Mouse (Mus musculus): Measurements from ENCODE around the gene Srbd1. TPM values are rescaled to one million over a fixed set of nuclear protein-coding genes. Genes with fewer than 3 reads are reported as not detected.

The Srbd1 gene
- polyA plus RNA-seq, 1 experiment from 2014 or later: 4.0 TPM

DNA sequence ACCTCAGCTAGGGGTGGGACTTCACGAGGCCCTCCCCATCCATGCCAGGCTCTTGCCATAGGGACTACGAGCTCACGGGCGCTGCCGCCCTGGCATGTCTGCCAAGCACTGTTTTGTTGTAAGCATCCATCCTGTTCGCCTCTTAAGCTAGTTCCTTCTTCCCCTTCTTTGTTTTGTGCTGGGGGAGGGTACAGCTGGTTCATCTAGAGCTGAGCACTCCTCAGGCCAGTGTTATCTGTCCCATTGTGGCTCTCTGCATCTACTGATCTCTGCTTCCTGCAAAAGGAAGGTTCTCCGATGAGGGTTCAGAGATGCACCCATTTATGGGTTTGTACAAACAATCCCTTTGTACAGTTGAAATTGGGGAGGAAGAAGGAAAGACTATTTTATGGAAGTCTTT is 31.7 kb upstream of the Srbd1 start:
- H3K4me1 ChIP-seq (ENCODE audit: insufficient read depth, low read depth, low read length): no peaks in the 10 kb centered on the region
- no peaks in the 10 kb centered on the region for H3K36me3 ChIP-seq (ENCODE audit: insufficient read depth, low read length)
- H3K9me3 ChIP-seq (ENCODE audit: low read length): no peaks in the 10 kb centered on the region
- TF ChIP-seq EP300 (IDR thresholded peaks at IDR 0.05) (no peak), CTCF (IDR thresholded peaks at IDR 0.05) (no peak)
- no peak overlapping the region for H3K27ac ChIP-seq (ENCODE audit: low read length)
- 73% methylated on average over 7 of the region's 7 CpGs for WGBS
- ATAC-seq (no peak), DNase-seq (ENCODE audit: low spot score) (no peak)
- no peak overlapping the region for H3K4me3 ChIP-seq (ENCODE audit: low read depth, low read length)
- H3K27me3 ChIP-seq (replicated peaks; ENCODE audit: insufficient read depth, low read length): no peaks in the 10 kb centered on the region
- no peak overlapping the region for H3K4me2 ChIP-seq (replicated peaks; ENCODE audit: low read depth, low read length)
- H3K9ac ChIP-seq (replicated peaks; ENCODE audit: low read depth): no peak overlapping the region

DNA sequence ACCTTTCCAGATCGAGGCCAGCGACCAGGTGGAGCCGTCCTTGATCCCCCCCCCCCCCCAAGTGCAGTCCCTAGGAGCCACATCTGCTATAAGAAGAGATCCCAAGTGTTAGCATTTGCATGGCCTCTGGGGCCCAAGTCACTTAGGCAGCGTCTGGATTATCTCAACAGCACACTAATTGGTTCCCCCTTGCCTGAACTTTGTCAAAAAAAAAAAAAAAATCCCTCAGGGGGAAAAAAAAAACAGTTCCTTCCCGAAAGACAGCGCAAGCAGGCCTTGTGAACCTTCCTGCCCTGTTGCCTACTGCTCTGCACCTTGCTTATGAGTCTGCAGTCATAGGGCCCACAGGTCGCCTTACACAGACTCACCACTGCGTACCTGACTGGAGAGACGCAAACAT is 30.5 kb upstream of the Srbd1 start:
- no peak for DNase-seq (ENCODE audit: low spot score)
- no peaks in the 10 kb centered on the region for H3K27me3 ChIP-seq (replicated peaks; ENCODE audit: insufficient read depth, low read length)

DNA sequence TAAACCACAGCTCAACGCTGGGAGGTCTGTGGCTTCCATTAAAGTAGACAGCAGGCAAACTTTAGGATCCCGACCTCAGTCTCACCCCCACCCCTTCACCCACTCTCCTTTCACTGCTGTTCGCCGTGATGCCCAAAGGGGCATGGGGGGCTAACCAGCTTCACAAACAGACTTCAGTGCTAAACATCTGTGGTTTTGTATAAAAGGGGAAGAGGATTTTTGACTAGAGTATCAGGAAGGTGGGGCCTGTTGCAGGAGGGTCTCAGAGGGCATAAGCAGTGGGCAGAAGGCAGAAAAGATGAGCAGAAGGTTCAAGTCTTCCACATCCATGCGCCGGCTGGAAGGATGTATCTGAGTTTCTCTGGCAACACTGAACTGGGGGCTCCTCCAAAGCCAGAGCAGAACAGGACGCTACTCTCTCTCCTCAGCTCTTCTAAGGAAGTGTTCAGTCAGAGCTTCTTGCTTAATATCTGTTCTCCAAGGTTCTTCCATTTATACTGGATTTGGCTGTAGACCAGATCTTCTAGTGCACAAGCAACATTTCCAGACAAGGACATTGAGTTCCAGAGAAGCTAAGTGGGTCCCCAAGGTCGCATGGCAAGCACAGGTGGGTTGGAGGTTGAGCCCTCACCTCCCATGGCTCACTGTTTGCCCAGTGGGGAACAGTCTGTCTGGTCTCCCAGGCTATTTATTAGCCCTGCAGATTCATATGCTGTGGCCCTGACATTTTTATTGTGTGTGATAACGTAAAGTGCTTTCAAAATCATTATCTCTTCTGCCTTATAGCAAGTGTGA is 25.4 kb upstream of the Srbd1 start:
- no peak for ATAC-seq
- 54% methylated on average over 9 of the region's 9 CpGs for WGBS

More for the DNA sequence above, 30.5 kb upstream of the Srbd1 start:
- WGBS: 73% methylated on average over 9 of the region's 9 CpGs
- Histone ChIP-seq H3K4me2 (replicated peaks; ENCODE audit: low read depth, low read length) (no peak overlapping the region), H3K9me3 (ENCODE audit: low read length) (no peaks in the 10 kb centered on the region), H3K36me3 (ENCODE audit: insufficient read depth, low read length) (no peaks in the 10 kb centered on the region), H3K9ac (replicated peaks; ENCODE audit: low read depth) (no peak overlapping the region), H3K4me3 (ENCODE audit: low read depth, low read length) (no peak overlapping the region), H3K27ac (ENCODE audit: low read length) (no peak overlapping the region), H3K4me1 (ENCODE audit: insufficient read depth, low read depth, low read length) (no peaks in the 10 kb centered on the region; the same call in 1 of the 2 replicates)
- TF ChIP-seq EP300 (IDR thresholded peaks at IDR 0.05) (no peak), CTCF (IDR thresholded peaks at IDR 0.05) (no peak)
- ATAC-seq: no peak

DNA sequence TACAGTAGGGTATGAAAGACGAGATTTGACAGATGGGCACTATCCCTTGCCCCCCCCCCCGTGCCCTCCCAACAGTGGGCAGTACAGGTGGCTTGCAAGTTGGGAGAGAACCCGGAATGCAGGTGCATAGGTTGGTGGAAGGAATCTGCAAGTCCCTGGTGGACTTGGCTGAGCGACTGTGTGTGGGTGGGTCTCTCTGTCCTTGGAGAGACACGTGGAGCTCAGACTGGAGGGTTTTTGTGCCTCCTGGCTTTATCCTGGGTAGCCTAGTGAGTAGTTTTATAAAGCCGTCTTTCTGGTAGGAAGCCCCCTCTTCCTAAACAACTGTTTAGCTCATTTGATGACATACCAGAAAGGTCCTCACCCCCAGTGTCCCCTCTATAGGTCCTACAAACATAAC is 24.1 kb upstream of the Srbd1 start:
- TF ChIP-seq EP300 (IDR thresholded peaks at IDR 0.05) (no peak), CTCF (IDR thresholded peaks at IDR 0.05) (no peak)
- Histone ChIP-seq H3K9ac (replicated peaks; ENCODE audit: low read depth) (peak overlapping the region; percentile 90), H3K4me2 (replicated peaks; ENCODE audit: low read depth, low read length) (peak overlapping the region; percentile 92), H3K36me3 (ENCODE audit: insufficient read depth, low read length) (no peaks in the 10 kb centered on the region), H3K4me3 (ENCODE audit: low read depth, low read length) (peak overlapping the region; percentile 90), H3K27me3 (replicated peaks; ENCODE audit: insufficient read depth, low read length) (no peaks in the 10 kb centered on the region), H3K4me1 (ENCODE audit: insufficient read depth, low read depth, low read length) (peaks cover 9% of the 10 kb centered on the region; the same call in 1 of the 2 replicates), H3K27ac (ENCODE audit: low read length) (no peak overlapping the region), H3K9me3 (ENCODE audit: low read length) (no peaks in the 10 kb centered on the region)
- WGBS: 24% methylated on average over 6 of the region's 6 CpGs
- ATAC-seq (no peak), DNase-seq (ENCODE audit: low spot score) (no peak)

More for the DNA sequence above, 25.4 kb upstream of the Srbd1 start:
- Histone ChIP-seq H3K9me3 (ENCODE audit: low read length) (no peaks in the 10 kb centered on the region), H3K4me1 (ENCODE audit: insufficient read depth, low read depth, low read length) (peaks cover 9% of the 10 kb centered on the region; the same call in 1 of the 2 replicates), H3K27ac (ENCODE audit: low read length) (no peak overlapping the region), H3K36me3 (ENCODE audit: insufficient read depth, low read length) (no peaks in the 10 kb centered on the region), H3K4me3 (ENCODE audit: low read depth, low read length) (peak overlapping the region; percentile 90; the same call in 1 of the 2 replicates), H3K27me3 (replicated peaks; ENCODE audit: insufficient read depth, low read length) (no peaks in the 10 kb centered on the region), H3K4me2 (replicated peaks; ENCODE audit: low read depth, low read length) (peak overlapping the region; percentile 92), H3K9ac (replicated peaks; ENCODE audit: low read depth) (no peak overlapping the region)
- TF ChIP-seq CTCF (IDR thresholded peaks at IDR 0.05) (no peak), EP300 (IDR thresholded peaks at IDR 0.05) (no peak)
- DNase-seq (ENCODE audit: low spot score): peak; percentile 80

DNA sequence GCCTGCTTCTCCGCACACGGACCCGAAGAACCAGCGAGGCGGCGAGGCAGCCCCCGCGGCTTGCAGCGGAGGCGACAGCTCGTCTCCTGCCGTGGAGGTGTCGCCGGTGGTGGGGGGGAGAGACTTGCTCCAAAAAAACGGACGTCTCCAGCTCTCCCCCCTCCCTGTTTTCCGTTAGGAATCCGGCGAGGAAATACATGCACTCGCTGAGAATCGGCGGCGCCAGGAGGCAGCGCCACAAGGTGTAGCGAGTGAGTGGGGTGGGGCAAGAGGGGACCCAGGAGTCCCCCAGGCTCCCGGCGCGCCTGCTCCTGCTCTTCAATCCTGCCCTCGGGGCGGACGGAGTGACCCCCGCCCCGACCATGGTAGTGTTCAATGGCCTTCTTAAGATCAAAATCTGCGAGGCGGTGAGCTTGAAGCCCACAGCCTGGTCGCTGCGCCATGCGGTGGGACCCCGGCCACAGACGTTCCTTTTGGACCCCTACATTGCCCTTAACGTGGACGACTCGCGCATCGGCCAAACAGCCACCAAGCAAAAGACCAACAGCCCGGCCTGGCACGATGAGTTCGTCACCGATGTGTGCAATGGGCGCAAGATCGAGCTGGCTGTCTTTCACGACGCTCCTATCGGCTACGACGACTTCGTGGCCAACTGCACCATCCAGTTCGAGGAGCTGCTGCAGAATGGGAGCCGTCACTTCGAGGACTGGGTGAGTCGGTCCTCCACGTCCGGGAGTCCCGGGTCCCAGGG is 23.4 kb upstream of the Srbd1 start:
- H3K36me3 ChIP-seq (ENCODE audit: insufficient read depth, low read length): no peaks in the 10 kb centered on the region
- H3K27ac ChIP-seq (ENCODE audit: low read length): peak overlapping the region; percentile 96
- H3K4me2 ChIP-seq (replicated peaks; ENCODE audit: low read depth, low read length): peak overlapping the region; percentile 92
- no peaks in the 10 kb centered on the region for H3K9me3 ChIP-seq (ENCODE audit: low read length)
- peak; percentile 48 for DNase-seq (ENCODE audit: low spot score)
- H3K27me3 ChIP-seq (replicated peaks; ENCODE audit: insufficient read depth, low read length): no peaks in the 10 kb centered on the region
- H3K4me1 ChIP-seq (ENCODE audit: insufficient read depth, low read depth, low read length): peaks cover 9% of the 10 kb centered on the region; the same call in 1 of the 2 replicates
- TF ChIP-seq CTCF (IDR thresholded peaks at IDR 0.05) (no peak), EP300 (IDR thresholded peaks at IDR 0.05) (no peak)
- ATAC-seq: no peak
- 1% methylated on average over 55 of the region's 64 CpGs for WGBS
- H3K4me3 ChIP-seq (ENCODE audit: low read depth, low read length): peak overlapping the region; percentile 90
- H3K9ac ChIP-seq (replicated peaks; ENCODE audit: low read depth): peak overlapping the region; percentile 90
